Mouse (Mus musculus) CH12F3 (cell line): ENCODE data around the gene Lypd5.
"Not testable (repeated sequence)": the region's sequence is repeated elsewhere in the genome, so short reads cannot be mapped to it uniquely, and the experiment has no call there.

ENCODE experiments used
- in situ Hi-C: fragments of 300-500 bp; cut with MboI; formaldehyde crosslinking; loops from 2 replicates; pipeline ENCODE4 v1.14.3; 2020; ENCODE audit warnings: low sequenced_read_pairs

Lypd5 gene

DNA sequence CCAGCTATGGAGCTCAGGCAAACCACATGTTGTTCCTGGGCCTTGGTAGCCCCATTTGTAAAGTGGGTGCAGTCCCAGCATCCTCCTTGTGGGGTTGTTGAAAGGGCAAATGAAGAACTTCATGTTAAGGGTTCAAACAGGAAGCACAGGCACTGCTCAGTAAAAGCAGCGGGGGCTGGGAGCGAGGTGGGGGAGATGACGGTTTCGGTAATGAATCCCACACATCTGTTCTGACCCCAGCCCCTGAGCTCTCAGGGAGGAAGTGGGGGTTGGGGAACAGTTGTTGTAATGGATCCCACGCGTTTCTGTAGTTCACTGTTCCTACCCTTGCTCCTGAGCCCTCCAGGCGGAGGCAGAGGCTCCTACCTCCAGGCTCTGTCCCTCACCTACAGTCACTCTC, 30.9 kb downstream of the Lypd5 start:
- in situ Hi-C loops = no loop called here

DNA sequence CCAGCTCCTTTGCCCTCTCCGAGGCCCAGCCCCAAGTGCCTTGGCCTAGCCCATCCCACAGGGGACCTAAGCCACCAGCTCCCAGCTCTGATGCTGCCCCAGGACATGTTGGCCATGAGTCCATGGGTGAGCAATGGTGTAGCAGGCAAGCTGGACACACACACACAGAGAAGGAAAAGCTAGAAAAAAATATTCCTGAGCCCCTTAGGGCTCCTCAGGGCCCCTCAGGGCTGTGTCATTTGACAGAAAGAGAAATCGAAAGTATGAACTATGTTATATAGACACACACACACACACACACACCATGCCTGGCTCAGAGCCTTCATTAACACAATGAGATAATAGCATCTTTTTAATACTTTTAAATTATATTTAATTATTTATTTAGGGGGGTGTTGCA, 31.4 kb downstream of the Lypd5 start:
- in situ Hi-C loops = no loop called here

DNA sequence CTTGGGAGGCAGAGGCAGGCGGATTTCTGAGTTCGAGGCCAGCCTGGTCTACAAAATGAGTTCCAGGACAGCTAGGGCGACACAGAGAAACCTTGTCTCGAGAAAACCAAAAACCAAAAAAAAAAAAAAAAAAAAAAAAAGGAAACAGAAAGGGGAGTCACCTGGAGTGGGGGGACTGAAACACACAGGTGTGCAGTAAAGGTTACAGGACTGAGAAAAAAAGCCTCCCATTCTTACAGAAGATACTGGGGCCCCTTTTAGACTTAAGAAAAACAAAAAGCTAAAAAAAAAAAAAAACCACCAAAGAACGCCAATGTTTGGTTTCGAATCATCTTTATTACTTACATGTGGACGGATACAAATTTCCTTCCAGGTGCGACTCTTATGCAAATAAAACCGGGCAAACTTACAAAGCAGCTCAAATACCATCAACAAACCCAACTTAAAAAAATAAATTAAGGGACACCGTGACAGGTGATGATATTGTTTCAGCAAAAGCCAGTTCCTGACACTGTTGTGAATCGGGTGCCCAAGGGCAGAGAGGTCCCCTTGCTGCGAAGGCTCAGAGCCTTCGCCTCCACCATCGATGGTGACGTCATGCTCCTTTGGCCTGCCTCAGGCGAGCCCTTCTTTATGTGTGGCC, 33.9 kb downstream of the Lypd5 start:
- in situ Hi-C loops = no loop called here

DNA sequence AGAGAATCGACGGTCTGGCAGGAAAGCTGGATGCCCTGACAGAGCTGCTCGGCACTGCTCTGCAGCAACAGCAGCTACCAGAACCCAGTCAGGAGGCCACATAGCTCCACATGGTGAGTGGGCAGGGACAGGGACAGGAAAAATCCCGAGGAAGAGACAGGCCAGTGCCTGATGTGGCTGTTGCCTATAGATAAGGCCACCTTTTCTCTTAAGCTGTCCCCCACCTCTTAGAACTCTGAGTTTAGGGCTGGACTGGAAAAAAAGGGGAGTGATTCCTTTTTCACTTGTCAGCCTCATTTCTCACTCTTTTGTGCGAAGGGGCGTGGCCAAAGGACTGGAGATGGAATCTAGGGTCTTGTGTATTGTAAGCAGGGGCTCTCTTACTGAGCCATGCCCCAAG, 35.1 kb downstream of the Lypd5 start:
- in situ Hi-C loops = no loop called here

DNA sequence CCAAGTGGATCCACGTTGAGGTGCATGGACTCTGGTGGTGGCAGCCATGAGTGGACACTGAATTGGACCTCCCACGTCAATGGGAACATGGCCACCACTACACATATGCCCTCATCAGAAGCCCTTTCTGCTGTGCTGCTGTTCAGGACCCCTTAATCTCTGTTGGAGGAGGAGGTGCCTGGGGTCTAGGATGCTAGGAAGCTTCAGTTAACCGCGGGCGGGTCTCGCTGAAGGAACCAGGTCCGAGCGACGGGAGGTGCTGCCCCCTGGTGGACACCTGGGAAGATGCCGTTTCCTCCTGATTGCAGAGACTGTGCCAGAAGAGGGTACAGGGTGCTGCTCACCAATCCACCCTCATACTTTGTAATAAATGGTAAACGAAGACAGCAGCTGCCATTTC, 35.8 kb downstream of the Lypd5 start:
- in situ Hi-C loops = no loop called here

DNA sequence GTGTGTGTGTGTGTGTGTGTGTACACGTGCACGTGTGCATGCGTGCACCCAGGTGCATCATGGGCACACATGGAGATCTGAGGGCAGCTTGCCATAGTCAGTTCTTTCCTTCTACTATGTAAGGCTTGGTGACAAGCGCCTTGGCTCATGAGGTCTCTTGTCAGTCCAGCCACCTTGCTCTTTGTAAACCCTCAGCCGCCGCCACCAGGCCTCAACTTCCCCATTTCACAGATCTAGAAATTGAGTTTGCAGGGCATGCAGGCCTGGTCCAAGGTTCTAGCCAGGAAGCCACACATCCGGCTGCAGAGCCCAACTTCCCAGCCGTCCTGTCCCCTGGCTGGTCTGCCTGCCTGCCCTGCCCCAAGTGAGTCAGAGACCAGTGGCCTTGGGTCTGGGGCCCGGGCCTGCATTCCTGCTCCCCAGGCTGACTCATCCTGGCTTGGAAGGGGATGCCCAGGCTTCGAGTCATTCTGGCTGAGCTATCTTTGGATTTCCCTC, 38.1 kb downstream of the Lypd5 start:
- in situ Hi-C loops = no loop called here

DNA sequence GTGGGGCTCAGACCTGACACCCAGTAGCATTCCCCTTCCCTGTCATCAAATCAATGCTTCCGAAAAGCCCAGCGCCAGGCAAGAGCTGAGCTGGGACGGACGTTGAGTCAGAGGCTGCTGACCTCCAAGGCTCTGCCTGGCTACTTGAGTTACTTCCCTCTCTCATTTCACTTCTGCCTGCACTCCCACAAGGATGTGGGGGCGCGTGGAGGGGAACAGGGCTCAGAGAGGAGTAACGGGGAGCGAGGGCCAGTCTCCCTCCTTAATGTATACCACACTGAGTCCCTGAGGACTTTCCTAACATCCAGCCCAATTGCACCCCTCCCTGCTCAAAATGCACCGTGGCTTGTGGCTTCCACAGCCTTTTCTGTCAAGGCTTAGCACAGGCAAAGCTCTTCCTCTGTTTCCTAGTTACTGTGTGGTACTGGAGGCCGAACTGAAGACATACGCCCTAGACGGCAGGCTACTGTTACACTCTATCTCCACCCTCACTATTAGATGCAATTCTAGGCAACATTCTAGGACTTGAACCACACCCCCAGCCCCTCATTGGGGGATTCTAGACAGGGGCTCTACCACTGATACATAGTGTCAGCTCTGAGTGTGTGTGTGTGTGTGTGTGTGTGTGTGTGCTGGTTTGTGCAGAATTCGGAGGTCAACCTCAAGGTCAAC, 40.7 kb downstream of the Lypd5 start:
- in situ Hi-C loops = no loop called here

DNA sequence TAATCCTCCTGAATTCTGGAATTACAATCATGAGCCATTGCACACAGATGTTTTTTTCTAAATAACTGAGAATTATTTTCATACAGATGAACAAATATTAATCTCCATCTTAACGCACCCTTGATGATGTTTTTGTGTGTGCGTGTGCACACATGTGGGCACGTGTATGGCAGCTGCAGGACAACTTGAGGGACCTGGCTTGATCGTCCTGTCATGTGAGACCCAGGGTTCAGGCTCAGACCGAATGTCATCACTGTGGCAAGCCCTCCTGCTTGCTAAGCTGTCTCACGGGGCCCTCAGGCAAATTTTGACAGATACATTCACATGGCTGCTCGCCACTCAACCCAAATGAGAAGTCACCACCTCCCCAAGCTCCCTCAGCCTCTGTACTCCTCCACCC, 41.5 kb downstream of the Lypd5 start:
- in situ Hi-C loops = no loop called here

DNA sequence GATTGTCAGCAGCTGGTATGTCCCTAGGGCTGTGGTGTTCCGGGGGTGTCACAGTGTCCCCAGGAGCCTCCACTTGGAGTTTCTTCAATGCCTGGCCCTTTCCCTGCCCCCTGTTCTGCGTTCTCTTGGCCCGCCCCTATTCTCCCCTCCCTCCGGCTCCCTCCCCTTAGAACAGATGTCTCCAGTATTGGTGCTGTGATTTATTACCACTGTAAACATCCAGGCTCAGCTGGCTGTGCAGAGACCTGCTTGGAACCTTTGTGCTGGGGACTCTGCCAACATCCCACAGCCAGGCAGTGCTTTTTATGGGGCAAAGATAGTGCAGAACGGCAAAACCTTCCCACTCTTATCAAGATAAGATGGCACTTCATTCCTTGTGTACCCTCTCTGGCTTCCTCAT, 42.1 kb downstream of the Lypd5 start:
- in situ Hi-C loops = no loop called here

DNA sequence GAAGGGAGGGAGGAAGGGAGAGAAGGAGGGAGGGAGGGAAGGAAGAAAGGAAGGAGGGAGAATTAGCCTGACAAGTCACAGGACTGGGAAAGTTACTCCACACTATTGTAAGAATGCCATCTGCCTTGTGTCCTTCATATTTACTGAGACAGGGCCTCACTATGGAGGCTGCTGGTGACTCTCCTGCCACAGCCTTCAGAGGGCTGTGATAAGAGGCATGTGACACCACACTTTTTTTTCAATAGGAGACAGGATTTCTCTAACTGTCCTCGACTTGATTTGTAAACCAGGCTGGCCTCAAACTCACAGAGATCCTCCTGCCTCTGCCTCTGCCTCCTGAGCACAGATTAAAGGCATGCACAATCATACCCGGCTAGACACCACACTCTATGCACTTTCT, 42.7 kb downstream of the Lypd5 start:
- in situ Hi-C loops = no loop called here

DNA sequence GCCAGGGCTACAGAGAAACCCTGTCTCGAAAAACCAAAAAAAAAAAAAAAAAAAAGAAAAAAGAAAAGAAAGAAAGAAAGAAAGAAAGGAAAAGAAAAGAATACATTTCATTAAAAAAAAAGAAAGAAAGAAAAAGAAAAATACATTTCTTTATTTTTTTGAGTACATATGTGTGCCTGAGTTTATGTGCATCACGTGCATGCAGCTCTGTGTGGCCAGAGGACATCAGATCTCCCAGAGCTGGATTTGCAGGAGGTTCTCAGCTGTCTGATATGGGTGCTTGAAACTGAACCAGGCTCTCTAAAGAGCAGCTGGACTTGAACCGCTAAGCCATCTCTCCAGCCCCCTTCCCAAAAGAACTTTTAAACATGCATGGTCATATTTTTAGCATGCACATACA, 45.1 kb downstream of the Lypd5 start:
- in situ Hi-C loops = no loop called here

DNA sequence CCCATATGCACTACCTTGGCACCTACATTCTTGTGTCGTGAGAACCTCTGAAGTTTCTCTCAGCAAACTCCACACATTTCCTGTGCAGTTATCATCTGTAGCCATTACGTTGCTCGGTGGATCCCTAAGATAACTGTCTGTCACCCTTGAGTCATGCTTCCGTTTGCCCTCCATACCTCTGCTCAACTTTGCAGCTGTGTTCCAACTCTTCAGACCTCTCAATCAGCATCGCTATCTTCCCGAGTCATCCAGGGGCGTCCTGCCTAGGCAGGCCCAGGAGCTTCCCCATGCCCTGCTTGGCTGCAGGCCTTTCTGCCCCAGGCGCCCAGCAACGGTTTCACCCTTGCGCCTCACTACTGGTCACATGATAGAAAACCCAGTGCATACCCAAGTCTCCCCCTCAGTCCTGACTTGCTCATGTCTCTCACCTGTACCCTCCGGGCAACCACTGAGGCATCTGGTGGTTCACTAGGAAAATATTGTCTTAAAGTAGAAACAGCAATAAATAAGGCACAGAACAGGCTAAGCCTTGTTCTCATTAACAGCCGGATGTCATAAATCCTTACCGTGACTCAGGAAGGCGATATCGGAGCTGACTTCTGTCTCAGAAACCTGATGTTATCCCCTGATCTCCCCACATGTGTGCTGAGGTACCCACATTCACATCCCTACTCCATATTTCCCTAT, 45.6 kb downstream of the Lypd5 start:
- in situ Hi-C loops = no loop called here

DNA sequence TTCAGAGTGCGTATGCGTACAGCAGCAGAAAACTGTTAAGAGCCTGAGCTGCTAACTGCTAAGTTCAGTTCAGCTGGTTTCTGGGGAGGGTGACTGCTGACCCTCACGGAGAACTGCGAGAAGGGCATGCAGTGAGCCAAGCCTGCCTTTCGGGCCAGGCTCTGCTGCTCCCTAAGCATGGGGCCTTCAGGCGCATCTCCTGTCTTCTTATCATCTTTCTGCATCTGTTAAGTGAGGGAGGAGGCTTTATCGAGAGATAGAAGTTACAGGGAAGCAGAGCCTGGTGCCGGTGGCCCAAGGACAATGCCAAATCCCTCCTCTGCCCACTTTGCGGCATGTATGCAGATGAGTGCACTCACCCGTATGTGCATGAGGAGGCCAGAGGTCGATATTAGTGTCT, 47.8 kb downstream of the Lypd5 start:
- in situ Hi-C loops = no loop called here

DNA sequence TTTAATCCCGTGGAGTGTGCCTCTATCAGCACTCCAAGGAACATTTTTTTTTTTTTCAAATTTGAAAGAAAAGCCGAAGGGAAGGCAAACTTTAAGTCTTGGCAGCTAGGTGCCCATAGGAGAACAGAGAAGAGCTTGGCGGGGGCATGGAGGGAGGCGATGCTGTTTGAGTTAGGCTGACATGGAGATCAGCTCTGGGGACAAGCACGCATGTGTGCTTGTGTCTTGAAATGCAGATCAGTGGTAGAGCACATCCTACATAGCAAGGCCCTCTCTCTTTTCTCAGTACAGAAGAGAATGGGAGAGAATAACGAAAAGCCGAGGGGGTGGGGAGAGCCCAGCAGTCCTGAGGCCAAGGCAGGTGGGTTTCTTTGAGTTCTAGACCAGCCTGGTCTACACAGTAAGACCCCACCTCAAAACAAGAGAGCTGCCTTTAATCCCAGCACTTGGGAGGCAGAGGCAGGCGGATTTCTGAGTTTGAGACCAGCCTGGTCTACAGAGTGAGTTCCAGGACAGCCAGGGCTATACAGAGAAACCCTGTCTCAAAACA, 49.4 kb downstream of the Lypd5 start:
- in situ Hi-C loops = no loop called here

DNA sequence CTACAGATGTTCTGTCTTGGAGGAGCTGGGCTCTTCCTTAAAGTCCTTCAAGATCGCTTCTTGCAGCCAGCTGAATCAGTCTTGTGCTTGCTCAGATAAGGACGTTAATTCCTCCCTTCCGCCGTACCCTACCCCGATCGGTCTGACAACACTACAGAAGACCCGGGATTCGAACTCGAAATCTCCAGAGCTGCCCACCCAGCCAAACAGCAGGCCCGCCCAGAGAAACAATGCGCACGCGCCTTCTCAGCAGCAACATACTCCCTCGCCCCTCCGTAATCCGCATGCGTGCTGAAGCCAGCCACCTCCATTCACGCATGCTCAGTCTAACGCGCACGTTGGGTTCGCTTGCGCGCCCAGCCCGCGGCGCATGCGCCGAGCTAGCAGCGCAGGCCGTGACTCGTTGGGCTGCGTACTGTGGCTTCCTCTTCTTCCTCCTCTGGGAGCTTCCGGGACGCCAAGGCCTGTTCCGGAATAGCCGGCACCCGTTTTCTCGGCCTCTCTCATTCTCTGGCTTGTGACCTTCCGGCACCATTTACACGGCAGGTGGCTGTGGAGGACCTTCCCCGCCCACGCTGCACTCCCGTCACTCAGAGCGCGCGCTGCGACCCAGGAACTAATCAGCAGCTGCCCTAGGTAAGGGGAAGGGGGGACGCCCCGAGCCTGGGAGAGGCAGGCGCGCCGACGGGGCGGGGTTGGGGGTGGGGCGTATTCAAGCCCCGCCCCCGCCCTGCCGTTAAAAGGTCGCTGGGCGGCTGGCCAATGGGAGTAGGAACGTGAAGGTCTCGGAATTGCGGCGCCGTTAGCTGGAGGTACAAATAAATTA, 50.5 kb downstream of the Lypd5 start, which contains the start of gene Smg9:
Gene Smg9 (plus strand): TSS at position 364 of the 826 bp plus-strand sequence.
- in situ Hi-C loops = no loop called here

DNA sequence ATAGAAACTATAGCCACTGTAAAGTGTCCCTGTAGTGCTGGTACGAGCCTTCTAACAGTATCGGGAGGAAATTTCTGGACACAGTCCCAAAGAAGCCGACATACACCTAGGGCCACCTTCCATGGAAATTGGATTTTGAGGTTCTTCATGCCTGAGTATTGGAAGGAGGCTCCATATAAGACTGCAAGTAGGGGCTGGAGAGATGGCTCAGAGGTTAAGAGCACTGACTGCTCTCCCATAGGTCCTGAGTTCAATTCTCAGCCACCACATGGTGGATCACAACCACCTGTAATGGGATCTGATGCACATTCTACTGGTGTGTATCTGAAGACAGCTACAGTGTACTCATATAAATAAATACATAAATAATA, 51.1 kb downstream of the Lypd5 start:
- in situ Hi-C loops = no loop called here

DNA sequence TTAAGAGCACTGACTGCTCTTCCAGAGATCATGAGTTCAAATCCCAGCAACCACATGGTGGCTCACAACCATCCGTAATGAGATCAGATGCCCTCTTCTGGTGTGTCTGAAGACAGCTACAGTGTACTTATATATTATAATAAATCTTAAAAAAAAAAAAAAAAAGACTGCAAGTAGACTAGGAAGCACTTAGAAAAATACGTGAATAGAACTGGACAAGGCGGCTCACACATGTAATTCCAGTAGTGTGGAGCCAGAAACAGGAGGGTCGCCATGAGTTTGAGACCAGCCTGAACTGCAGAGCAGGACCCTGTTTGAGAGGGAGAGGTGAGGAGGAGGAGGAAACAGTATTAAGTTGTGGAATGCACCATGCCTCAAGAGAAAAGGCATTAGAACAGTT, 51.5 kb downstream of the Lypd5 start:
- in situ Hi-C loops = not testable (repeated sequence)

DNA sequence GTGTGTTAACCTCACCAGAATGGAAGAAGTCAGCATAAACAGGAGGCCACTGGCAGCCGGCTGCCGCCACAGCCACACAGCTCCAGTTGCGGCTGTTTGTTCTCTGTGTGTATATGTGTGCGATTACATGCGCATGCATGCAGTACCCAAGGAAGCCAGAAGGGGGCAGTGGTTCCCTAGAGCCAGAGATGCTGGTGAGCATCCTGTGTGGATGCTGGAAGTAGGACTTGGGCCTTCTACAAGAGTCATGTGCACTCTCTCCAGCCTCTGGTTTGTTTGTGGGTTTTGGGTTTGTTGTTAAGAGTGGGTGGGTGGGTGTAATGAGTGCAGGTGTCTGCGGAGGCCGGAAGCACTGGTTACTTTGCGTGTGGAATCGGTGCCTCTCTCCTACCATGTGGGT, 53.9 kb downstream of the Lypd5 start:
- in situ Hi-C loops = no loop called here
